Mouse (Mus musculus) heart, embryonic 13.5 days (tissue): ENCODE measurements around the gene Aprt. TPM values are rescaled to one million over a fixed set of nuclear protein-coding genes. Genes with fewer than 3 reads are reported as not detected.

ENCODE experiments used
- ATAC-seq: fragments of 200-750 bp; cut with Nextera tagmentation; 2 replicates; pipeline ENCODE4 v1.8.0; 2017; ENCODE audit warnings: moderate TSS enrichment; ENCODE audit not compliant: insufficient number of reproducible peaks, low FRiP score, low TSS enrichment; ENCODE audit errors: extremely low read depth
- H3K27ac ChIP-seq: fragments of 300-500 bp; sonication (generic); replicated peaks from 2 replicates; pipeline ENCODE4 v1.5.1; 2015; ENCODE audit warnings: moderate library complexity, mild to moderate bottlenecking, inconsistent platforms
- H3K27me3 ChIP-seq: fragments of 300-500 bp; sonication (generic); replicated peaks from 2 replicates; pipeline ENCODE4 v1.6.1; 2015; ENCODE audit warnings: mild to moderate bottlenecking, inconsistent platforms
- H3K36me3 ChIP-seq: fragments of 300-500 bp; sonication (generic); 2 replicates; pipeline ENCODE4 v1.6.1; 2015; ENCODE audit warnings: mild to moderate bottlenecking, inconsistent platforms
- H3K4me1 ChIP-seq: fragments of 300-500 bp; sonication (generic); 2 replicates; pipeline ENCODE4 v1.6.1; 2015; ENCODE audit warnings: inconsistent platforms
- H3K4me2 ChIP-seq: fragments of 300-500 bp; sonication (generic); 2 replicates; pipeline ENCODE4 v1.6.1; 2015; ENCODE audit warnings: inconsistent platforms, mild to moderate bottlenecking, moderate library complexity
- H3K4me3 ChIP-seq: fragments of 300-500 bp; sonication (generic); 2 replicates; pipeline ENCODE4 v1.5.1; 2015; ENCODE audit warnings: moderate library complexity, mild to moderate bottlenecking, inconsistent platforms
- H3K9ac ChIP-seq: fragments of 300-500 bp; sonication (generic); 2 replicates; pipeline ENCODE4 v1.6.1; 2015; ENCODE audit warnings: inconsistent platforms, mild to moderate bottlenecking, moderate library complexity
- H3K9me3 ChIP-seq: fragments of 300-500 bp; sonication (generic); 2 replicates; pipeline ENCODE4 v1.6.1; 2016; ENCODE audit warnings: inconsistent platforms
- WGBS: fragments of 180-500 bp; shearing (Covaris S2); methylation state at CpG from one replicate; pipeline ENCODE4 v1.1.7; 2015; ENCODE audit warnings: mixed read lengths; 5-methylcytosine and 5-hydroxymethylcytosine counted together
- polyA plus RNA-seq: library from polyadenylated mRNA; unstranded; fragments of >200 nt; fragmentation: Nextera tagmentation; extraction: Ambion mirVana; gene quantifications from 2 replicates; pipeline ENCODE4 v1.2.1, GENCODE M21; 2015

Gene Aprt
- polyA plus RNA-seq, 1 experiment from 2014 or later, result 251 TPM

- H3K4me1 ChIP-seq, result peaks cover 25% of the 10 kb centered on the region
- H3K4me2 ChIP-seq, result peak overlapping the region; percentile 86
- H3K27ac ChIP-seq, result peak overlapping the region; percentile 71
- WGBS, result 4% methylated on average over 20 of the region's 20 CpGs
- no peaks in the 10 kb centered on the region for H3K9me3 ChIP-seq
- no peaks in the 10 kb centered on the region for H3K27me3 ChIP-seq
- ATAC-seq, result peak; percentile 2; the same call in 1 of the 2 replicates
- peak overlapping the region; percentile 83 for H3K9ac ChIP-seq
- peak overlapping the region; percentile 64 for H3K4me3 ChIP-seq
- H3K36me3 ChIP-seq, result peaks cover 24% of the 10 kb centered on the region
Measured at GRCm38 (mm10) chr8:122610612-122611277, 34.0 kb upstream of the Aprt start.

- peaks cover 20% of the 10 kb centered on the region for H3K36me3 ChIP-seq
- 56% methylated on average over 4 of the region's 4 CpGs for WGBS
- no peak for ATAC-seq
- peak overlapping the region; percentile 83 for H3K9ac ChIP-seq
- H3K9me3 ChIP-seq, result no peaks in the 10 kb centered on the region
- H3K4me3 ChIP-seq, result peak overlapping the region; percentile 64
- H3K27me3 ChIP-seq, result no peaks in the 10 kb centered on the region
- peak overlapping the region; percentile 86 for H3K4me2 ChIP-seq
- H3K4me1 ChIP-seq, result peaks cover 29% of the 10 kb centered on the region
- H3K27ac ChIP-seq, result 0 out of 2 replicates have a peak overlapping the region, but pooled peaks have one; percentile 28
Measured at GRCm38 (mm10) chr8:122610209-122610608, 33.5 kb upstream of the Aprt start.

GRCm38 (mm10) chr8:122606810-122607209, 30.1 kb upstream of the Aprt start:
- ATAC-seq, result no peak
- 84% methylated on average over 11 of the region's 12 CpGs for WGBS
- peaks cover 26% of the 10 kb centered on the region for H3K4me1 ChIP-seq

GRCm38 (mm10) chr8:122605367-122605766, 28.7 kb upstream of the Aprt start:
- peak overlapping the region; percentile 5; the same call in 1 of the 2 replicates for H3K9ac ChIP-seq
- H3K27me3 ChIP-seq, result no peaks in the 10 kb centered on the region
- H3K27ac ChIP-seq, result peak overlapping the region; percentile 26
- H3K36me3 ChIP-seq, result 0 out of 2 replicates have a peak, but pooled peaks cover 2% of the 10 kb centered on the region
- 49% methylated on average over 4 of the region's 4 CpGs for WGBS
- H3K4me2 ChIP-seq, result peak overlapping the region; percentile 23; the same call in 1 of the 2 replicates
- H3K4me3 ChIP-seq, result no peak overlapping the region
- no peak for ATAC-seq
- no peaks in the 10 kb centered on the region for H3K9me3 ChIP-seq
- H3K4me1 ChIP-seq, result peaks cover 19% of the 10 kb centered on the region

More at GRCm38 (mm10) chr8:122606810-122607209, 30.1 kb upstream of the Aprt start:
- Histone ChIP-seq H3K4me3 (no peak overlapping the region), H3K36me3 (0 out of 2 replicates have a peak, but pooled peaks cover 1% of the 10 kb centered on the region), H3K9me3 (no peaks in the 10 kb centered on the region), H3K9ac (no peak overlapping the region), H3K27me3 (no peaks in the 10 kb centered on the region), H3K27ac (no peak overlapping the region), H3K4me2 (no peak overlapping the region)

GRCm38 (mm10) chr8:122604640-122605039, 27.9 kb upstream of the Aprt start:
- H3K4me2 ChIP-seq, result no peak overlapping the region
- H3K9me3 ChIP-seq, result no peaks in the 10 kb centered on the region
- H3K4me1 ChIP-seq, result peaks cover 12% of the 10 kb centered on the region
- WGBS, result 49% methylated on average over 1 of the region's 1 CpGs
- no peak overlapping the region for H3K9ac ChIP-seq
- H3K36me3 ChIP-seq, result 0 out of 2 replicates have a peak, but pooled peaks cover 2% of the 10 kb centered on the region
- ATAC-seq, result no peak
- peak overlapping the region; percentile 26 for H3K27ac ChIP-seq
- H3K4me3 ChIP-seq, result no peak overlapping the region
- no peaks in the 10 kb centered on the region for H3K27me3 ChIP-seq

- peaks cover 15% of the 10 kb centered on the region for H3K4me1 ChIP-seq
- peaks cover 20% of the 10 kb centered on the region for H3K36me3 ChIP-seq
- no peak overlapping the region for H3K4me3 ChIP-seq
- ATAC-seq, result no peak
- H3K27ac ChIP-seq, result no peak overlapping the region
- 89% methylated on average over 9 of the region's 9 CpGs for WGBS
- no peak overlapping the region for H3K4me2 ChIP-seq
- H3K9ac ChIP-seq, result no peak overlapping the region
- H3K27me3 ChIP-seq, result no peaks in the 10 kb centered on the region
- no peaks in the 10 kb centered on the region for H3K9me3 ChIP-seq
Measured at GRCm38 (mm10) chr8:122600666-122601065, 24.0 kb upstream of the Aprt start.

- 39% methylated on average over 4 of the region's 4 CpGs for WGBS
- no peak overlapping the region for H3K9ac ChIP-seq
- H3K4me3 ChIP-seq, result no peak overlapping the region
- H3K4me1 ChIP-seq, result peaks cover 18% of the 10 kb centered on the region
- peaks cover 6% of the 10 kb centered on the region; the same call in 1 of the 2 replicates for H3K27me3 ChIP-seq
- H3K27ac ChIP-seq, result no peak overlapping the region
- no peak for ATAC-seq
- peaks cover 25% of the 10 kb centered on the region for H3K36me3 ChIP-seq
- no peaks in the 10 kb centered on the region for H3K9me3 ChIP-seq
- no peak overlapping the region for H3K4me2 ChIP-seq
Measured at GRCm38 (mm10) chr8:122596031-122596430, 19.3 kb upstream of the Aprt start.

- peaks cover 14% of the 10 kb centered on the region for H3K4me1 ChIP-seq
- peak overlapping the region; percentile 19; the same call in 1 of the 2 replicates for H3K9ac ChIP-seq
- no peak overlapping the region for H3K4me2 ChIP-seq
- ATAC-seq, result no peak
- 69% methylated on average over 19 of the region's 19 CpGs for WGBS
- peaks cover 6% of the 10 kb centered on the region; the same call in 1 of the 2 replicates for H3K27me3 ChIP-seq
- H3K4me3 ChIP-seq, result no peak overlapping the region
- H3K27ac ChIP-seq, result no peak overlapping the region
- peaks cover 21% of the 10 kb centered on the region for H3K36me3 ChIP-seq
- no peaks in the 10 kb centered on the region for H3K9me3 ChIP-seq
Measured at GRCm38 (mm10) chr8:122593783-122594507, 17.2 kb upstream of the Aprt start.

GRCm38 (mm10) chr8:122593240-122593639, 16.5 kb upstream of the Aprt start:
- Histone ChIP-seq H3K4me2 (no peak overlapping the region), H3K27ac (no peak overlapping the region), H3K36me3 (peaks cover 15% of the 10 kb centered on the region), H3K27me3 (peaks cover 6% of the 10 kb centered on the region; the same call in 1 of the 2 replicates), H3K4me1 (peaks cover 14% of the 10 kb centered on the region), H3K9ac (peak overlapping the region; percentile 19), H3K9me3 (no peaks in the 10 kb centered on the region), H3K4me3 (no peak overlapping the region)
- ATAC-seq, result no peak
- WGBS, result 54% methylated on average over 12 of the region's 12 CpGs

- H3K36me3 ChIP-seq, result no peaks in the 10 kb centered on the region
- 85% methylated on average over 10 of the region's 10 CpGs for WGBS
- no peak overlapping the region for H3K9ac ChIP-seq
- no peaks in the 10 kb centered on the region for H3K27me3 ChIP-seq
- no peak overlapping the region for H3K4me3 ChIP-seq
- no peak overlapping the region for H3K4me2 ChIP-seq
- H3K9me3 ChIP-seq, result no peaks in the 10 kb centered on the region
- no peak for ATAC-seq
- no peak overlapping the region for H3K27ac ChIP-seq
- peaks cover 9% of the 10 kb centered on the region for H3K4me1 ChIP-seq
Measured at GRCm38 (mm10) chr8:122586749-122587148, 10.0 kb upstream of the Aprt start.

- H3K27me3 ChIP-seq, result no peaks in the 10 kb centered on the region
- no peak for ATAC-seq
- H3K4me3 ChIP-seq, result no peak overlapping the region
- WGBS, result 70% methylated on average over 7 of the region's 7 CpGs
- peaks cover 9% of the 10 kb centered on the region for H3K4me1 ChIP-seq
- no peak overlapping the region for H3K9ac ChIP-seq
- H3K27ac ChIP-seq, result no peak overlapping the region
- H3K4me2 ChIP-seq, result no peak overlapping the region
- H3K36me3 ChIP-seq, result no peaks in the 10 kb centered on the region
- no peaks in the 10 kb centered on the region for H3K9me3 ChIP-seq
Measured at GRCm38 (mm10) chr8:122586171-122586570, 9.5 kb upstream of the Aprt start.
